Mouse (Mus musculus): ENCODE measurements around the gene Rps15.

Rps15 gene

DNA sequence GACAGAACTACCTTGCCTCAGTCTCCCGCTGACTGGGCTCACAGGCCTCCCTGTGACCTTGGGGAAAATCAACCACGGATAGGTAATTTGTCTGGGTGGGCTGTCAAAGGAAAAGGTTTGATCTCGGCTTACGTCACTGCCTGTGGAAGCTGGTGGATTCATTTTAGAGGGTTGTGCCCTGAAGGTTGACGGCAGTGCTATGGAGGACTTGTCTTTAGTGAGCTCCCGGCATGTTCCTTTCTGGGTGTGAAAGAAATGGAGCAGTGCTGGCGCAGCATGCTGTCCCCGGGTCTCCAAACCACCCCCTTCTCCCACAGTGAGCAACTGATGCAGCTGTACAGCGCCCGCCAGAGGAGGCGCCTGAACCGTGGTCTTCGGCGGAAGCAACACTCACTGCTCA is 1.1 kb downstream of the Rps15 start:
- no peak for DNase-seq

DNA sequence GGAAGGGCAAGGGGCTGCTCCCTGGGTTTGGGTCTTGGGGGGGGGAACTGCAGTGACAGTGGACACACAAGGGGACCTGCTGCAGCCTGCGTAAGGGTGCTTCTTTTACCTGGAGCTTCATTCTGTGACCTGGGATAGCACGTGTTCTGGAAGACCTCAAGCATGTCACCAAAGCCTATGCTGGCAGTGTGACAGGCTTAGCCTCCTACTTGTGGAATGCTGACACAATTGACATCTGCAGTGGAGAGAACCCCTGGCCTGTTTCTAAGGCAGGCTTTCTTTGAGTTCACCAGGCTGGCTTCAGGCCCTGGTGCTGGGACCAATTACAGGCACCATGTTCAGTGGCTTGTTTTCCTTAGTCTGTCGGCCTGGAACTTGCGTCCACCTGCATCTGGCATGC is 2.1 kb downstream of the Rps15 start:
- DNase-seq, result no peak

DNA sequence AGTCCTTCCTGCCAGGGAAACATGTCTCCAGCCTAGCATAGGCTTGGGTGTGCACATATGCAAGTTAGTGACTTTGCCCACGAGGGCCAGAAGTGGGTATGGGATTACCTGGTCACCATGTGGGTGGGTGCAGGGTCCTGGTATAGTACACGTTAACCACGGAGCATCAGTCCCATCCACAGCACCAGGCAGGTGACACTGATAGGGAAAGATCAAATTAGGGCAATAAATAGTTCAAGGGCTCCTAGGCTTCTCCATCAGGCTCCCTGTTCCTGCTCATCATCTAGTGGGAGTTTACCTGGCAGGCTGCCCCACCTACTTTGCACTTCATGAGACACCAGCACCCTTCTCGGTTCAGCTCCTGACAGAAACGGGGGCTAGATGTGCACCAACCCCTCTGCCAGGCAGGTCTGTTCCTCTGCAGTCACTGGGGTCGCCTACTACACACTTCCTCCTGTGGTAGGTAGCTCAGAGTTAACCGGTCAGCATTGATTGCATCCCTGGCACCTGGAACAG is 2.6 kb downstream of the Rps15 start:
- DNase-seq, result peak in 1 of 2 experiments; percentile 52

DNA sequence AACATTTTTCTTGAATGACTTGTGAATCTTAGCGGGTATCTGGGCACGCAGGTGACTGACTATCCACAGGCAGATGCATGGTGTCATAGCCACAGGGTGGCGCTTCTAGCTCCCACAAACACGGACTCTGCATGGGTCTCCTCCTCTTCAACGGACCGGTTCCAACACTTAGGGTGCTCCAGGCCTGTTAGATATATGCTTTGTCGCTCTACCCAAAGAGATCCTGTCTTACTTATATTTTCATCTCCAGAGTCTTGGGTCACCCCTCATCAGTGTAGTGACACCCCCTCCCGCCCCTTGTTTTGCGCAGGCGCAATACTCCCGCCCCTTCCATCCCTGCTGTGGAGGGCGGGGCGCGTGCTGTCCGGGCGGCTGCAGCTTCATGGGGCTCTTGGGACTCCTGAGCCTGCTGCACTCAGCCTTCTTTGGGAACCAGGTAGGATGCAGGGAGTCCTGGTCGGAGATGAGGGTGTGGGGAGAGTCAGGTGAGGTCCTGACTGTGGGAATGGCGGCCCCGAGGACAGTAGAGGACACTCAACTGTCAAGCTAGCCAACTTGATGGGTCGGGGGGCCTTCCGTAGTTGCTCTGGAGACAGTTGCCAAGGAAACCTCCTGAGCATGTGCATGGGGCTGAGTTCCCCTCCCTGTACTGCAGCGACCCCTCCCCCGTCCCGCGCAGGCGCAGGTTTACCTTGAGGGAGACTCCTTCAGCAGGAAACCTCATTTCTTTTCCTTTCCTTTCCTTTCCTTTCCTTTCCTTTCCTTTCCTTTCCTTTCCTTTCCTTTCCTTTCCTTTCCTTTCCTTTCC is 3.6 kb downstream of the Rps15 start, which contains the start of gene Apc2:
Apc2 (plus strand) TSS at position 360 of the 808 bp plus-strand sequence.
- DNase-seq, result peak; percentile 83 to 85

DNA sequence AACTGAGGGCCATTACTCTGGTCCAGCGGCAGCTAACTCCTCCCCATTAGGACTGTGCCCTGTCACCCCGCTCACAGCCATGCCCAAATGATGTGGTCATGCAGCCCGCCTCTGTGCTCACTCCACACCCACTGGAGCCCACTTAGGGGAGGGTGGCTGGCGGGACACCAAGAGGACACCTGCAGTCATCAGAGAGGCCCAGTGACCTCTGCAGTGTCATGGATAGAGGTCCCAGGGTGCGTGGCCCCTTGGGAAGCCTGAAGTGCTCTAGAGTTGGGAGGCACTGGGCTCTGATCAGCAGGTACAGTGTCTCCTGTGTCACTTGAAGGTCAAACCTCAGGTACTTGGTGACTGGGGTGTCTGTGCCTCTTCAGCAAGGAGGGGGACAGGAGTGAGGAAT is 4.6 kb downstream of the Rps15 start:
- peak in 1 of 2 experiments; percentile 54 for DNase-seq

DNA sequence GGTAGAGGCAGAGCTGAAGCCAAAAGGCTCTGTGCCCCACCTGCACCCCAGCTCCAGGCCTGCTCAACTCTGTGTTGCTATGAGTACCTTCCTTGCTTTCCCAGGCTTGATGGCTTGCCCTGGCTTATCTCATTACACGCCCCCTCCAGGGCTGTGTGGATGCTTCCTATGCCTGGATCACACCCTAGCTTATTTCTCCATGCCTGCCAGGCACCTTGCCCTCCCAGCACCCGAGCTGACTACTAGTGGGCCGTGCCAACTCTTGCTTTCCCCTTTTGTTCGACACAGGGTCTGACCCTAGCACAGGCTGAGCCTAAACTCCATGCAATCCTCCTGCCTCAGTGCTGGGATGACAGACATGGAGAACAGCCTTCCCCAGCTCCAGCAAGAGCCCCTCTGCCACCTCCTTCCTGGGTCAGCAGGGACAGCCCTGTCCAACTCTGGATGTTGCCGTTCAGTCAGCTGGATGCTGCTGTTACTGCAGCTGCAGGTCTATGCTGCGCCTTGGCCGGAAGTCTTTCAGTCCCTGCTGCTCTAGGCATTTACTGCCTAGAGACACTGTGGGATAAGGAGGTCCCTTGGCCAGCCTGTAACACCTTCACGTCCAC is 5.4 kb downstream of the Rps15 start:
- DNase-seq, result peak in 1 of 2 experiments; percentile 55

DNA sequence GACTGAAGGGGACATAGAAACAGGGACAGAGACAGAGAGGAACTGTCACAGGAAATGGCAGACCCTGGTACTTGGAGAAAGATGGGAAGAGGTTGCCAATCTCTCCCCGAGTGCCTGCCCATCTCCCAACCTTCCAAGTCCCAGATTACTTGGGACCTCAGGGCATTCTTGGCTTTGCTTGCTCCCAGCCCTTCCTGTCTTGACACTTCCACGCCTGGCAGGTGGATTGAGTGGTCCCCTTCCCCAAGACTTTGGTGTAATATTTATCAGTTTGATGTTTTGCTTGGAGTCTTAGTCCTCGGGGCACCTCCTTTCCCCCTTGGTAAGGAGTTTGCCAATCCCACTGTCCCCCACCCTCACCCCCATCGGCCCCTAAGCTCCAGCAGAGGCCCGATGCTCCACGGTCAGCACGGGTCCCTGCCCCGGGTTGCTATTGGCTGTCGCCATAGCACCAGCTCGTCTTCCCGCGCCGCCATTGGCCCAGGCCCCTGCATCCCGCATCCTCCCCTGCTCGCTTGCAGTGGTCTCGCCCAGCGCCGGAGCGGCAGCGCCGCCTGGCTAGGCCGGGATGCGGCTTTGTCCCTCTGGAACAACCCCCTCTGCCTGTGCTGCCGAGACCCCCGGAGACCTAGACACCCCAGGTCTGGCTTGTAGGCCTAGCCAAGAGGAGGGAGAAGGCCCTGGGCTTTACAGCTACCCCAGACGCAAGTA is 6.5 kb downstream of the Rps15 start:
- peak; percentile 97 for DNase-seq

DNA sequence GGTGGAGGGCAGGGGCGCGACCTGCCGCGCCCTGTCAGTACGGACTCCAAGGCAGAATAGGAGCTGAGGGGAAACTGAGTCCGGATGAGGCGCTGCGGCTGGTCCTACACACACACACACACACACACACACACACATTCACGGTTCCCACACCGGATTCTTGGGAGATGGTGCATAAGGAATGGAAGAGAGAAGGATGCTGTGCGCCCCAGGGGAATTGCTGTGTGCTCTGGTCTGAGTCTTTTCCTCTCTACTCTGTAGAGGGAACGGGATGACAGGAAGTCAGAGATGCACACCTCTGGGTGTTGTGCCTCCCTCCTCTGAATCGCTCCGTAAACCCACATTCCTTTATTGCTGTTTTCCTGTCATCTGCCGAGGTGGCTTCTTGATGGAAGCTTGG is 7.0 kb downstream of the Rps15 start:
- DNase-seq, result peak in 1 of 2 experiments; percentile 70

DNA sequence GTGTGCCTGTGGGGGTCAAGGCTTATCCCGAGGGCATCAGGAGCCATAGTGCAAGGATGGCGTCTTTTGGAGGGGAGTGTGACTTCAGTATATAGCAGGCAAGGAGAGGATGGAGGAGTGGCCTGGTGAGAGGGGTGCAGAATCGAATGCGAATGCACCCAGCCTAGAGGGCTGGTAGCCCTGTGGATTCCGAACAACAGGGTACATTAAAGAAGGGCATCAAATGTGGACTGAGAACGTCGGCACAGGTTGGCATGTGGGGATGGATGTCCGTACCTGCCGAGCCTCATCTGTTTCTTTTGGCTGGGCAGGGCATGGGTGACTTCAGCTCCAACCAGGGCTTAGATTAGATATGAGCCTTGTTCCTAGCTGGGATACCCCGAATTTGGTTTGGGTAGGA is 7.6 kb downstream of the Rps15 start:
- peak in 1 of 2 experiments; percentile 46 for DNase-seq

DNA sequence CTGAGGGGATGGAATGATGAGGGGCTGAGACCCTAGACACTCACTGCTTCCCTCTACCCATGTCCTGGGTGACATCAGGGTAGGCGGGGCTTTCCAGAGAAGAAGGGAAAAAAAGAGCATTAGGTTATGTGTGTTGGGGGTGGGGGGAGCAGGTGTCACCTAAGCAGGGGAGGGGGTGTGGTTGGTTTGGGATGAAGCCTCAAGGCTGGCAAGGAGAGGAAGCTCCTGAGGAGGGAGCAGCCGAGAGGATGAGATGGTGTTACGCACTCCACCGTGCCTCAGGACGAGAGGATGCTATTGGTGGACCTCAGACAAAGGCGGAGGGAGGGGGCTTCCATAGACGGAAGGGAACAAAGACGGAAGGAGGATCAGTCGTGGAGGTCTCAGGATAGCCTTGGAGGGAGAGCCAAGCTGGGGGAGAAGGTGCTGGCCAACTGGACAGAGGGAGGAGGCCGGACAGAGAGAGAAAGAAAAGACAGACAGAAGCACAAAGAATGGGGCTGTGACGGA is 8.5 kb downstream of the Rps15 start:
- peak; percentile 80 to 84 for DNase-seq

DNA sequence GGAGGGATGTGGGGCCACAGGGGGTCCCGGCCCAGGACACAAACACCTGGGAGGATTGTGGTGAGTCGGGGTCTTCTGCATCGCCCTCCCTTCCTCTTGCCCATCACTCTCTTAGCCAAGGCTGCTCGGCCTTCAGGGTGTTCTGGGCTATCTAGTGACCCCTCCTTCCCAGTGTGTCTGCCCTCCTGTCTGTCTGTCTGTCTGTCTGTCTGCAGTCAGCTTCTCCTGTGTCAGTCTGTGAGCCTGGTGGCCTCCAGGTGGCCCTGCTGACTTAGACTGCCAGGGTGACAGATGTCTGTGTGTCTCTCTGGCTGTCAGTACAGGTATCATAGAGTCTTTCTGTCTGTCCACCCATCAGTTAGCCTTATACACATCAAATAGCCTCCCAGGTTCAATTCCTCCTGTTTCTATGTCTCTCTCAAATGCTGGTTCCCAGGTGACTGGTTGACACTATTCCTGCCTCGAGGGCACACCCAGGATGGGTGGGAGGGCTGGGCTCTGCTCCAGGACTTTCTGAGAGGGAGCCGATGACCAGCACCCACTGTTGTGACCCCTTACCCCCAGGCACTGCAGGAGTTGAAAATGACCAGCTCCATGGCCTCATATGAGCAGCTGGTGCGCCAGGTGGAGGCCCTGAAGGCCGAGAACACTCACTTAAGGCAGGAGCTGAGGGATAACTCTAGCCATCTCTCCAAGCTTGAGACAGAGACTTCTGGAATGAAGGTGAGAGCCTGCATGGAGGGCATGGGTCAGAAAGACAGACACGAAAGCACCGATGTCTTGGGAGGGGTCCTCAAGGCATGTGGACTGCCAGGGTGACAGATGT is 9.2 kb downstream of the Rps15 start:
- DNase-seq, result peak in 1 of 2 experiments; percentile 59

DNA sequence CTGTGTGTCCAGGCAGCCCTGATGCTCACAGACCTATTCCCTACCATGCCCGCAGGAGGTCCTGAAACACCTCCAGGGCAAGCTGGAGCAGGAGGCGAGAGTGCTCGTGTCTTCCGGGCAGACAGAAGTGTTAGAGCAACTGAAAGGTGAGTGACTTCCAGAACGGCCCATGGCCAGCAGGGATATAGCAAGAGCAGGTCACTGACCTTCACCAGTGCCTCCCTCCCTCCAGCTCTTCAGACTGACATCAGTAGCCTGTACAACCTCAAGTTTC is 9.8 kb downstream of the Rps15 start:
- DNase-seq, result peak in 1 of 2 experiments; percentile 57

DNA sequence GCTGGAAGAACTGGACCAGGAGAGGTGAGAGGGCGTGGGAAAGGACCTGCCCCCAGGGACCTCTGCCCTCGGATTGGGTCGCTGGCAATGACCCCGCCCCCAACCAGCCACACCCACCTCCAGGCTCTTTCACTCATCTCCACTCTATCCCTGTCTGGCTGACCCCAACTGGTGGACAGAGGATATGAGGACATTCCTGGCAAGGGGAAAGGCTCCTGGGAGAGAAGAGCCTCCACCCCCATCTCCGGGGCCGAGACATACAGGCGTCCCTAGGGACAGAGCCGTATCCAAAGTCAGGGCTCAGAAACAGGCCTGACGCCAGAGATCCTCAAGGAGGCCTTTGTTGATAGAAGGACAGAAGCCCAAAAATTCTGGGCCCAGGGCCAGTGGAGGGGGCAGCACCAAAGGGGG is 10.2 kb downstream of the Rps15 start:
- DNase-seq, result peak; percentile 67 to 77

DNA sequence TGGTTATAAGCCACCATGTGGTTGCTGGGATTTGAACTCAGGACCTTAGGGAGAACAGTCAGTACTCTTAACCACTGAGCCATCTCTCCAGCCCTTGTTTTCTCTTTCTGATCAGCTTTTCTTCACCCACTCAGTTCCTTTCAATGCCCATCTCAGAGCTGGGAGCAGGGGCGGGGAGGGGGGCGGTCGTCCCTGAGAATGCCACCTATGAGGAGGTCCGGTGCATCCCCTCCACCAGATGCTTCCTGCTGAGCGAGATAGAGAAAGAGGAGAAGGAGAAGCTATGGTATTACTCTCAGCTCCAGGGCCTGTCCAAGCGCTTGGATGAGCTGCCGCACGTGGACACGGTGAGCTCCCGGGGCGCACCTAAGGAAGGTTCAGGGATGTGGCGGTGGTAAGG is 12.2 kb downstream of the Rps15 start:
- DNase-seq, result no peak

DNA sequence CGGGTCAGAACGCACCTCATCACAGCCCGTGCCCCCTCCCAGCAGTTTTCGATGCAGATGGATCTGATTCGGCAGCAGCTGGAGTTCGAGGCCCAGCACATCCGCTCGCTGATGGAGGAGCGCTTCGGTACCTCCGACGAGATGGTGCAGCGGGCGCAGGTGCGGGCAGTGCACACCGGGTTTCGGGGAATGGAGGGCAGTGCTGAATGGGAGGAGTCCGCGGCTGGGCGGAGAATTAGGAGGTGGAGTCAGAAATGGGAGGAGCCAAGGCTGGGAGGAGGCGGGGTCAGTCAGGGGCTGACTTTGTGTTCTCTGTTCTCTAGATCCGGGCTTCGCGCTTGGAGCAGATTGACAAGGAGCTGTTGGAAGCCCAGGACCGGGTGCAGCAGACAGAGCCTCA is 12.6 kb downstream of the Rps15 start:
- DNase-seq, result peak in 1 of 2 experiments; percentile 47

DNA sequence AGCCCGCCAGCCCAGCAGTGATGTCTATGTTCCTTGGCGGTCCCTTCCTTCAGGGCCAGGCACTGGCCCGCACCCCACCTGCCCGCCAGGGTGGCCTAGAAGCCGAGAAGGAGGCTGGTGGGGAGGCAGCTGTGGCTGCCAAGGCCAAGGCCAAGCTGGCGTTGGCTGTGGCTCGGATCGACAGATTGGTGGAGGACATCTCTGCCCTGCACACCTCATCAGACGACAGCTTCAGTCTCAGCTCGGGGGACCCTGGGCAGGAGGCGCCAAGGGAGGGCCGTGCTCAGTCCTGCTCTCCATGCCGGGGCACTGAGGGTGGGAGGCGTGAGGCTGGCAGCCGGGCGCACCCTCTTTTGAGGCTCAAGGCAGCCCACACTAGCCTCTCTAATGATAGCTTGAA is 19.3 kb downstream of the Rps15 start:
- DNase-seq, result peak; percentile 66

DNA sequence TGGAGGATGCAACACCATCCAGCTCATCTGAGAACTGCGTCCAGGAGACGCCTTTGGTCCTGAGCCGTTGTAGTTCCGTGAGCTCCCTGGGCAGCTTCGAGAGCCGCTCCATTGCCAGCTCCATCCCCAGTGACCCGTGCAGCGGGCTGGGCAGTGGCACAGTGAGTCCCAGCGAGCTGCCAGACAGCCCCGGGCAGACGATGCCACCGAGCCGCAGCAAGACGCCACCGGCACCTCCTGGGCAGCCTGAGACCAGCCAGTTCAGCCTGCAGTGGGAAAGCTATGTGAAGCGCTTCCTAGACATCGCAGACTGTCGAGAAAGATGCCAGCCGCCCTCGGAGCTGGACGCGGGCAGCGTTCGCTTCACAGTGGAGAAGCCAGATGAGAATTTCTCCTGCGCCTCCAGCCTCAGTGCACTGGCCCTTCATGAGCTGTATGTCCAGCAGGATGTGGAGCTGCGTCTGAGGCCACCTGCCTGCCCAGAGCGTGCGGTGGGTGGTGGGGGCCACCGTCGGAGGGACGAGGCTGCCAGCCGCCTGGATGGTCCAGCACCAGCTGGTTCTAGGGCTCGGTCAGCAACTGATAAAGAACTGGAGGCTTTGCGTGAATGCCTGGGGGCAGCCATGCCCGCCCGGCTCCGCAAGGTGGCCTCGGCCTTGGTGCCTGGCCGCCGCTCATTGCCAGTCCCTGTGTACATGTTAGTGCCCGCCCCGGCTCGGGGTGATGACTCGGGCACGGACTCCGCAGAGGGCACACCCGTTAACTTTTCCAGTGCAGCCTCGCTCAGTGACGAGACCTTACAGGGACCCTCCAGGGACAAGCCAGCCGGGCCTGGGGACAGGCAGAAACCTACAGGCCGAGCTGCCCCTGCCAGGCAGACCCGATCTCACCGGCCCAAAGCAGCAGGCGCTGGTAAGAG is 20.6 kb downstream of the Rps15 start:
- peak; percentile 56 to 58 for DNase-seq

DNA sequence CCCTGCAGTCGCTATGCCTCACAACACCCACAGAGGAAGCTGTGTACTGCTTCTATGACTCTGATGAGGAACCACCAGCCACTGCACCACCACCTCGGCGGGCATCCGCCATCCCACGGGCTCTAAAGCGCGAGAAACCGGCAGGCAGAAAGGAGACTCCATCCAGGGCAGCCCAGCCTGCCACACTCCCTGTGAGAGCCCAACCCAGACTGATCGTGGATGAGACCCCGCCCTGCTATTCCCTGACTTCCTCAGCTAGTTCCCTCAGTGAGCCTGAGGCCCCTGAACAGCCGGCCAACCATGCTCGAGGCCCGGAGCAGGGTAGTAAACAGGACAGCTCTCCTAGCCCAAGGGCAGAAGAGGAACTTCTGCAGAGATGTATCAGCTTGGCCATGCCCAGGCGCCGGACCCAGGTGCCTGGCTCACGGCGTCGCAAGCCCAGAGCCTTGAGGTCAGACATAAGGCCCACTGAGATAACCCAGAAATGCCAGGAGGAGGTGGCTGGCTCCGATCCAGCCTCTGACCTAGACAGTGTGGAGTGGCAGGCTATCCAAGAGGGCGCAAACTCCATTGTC is 21.5 kb downstream of the Rps15 start:
- peak; percentile 67 to 75 for DNase-seq

DNA sequence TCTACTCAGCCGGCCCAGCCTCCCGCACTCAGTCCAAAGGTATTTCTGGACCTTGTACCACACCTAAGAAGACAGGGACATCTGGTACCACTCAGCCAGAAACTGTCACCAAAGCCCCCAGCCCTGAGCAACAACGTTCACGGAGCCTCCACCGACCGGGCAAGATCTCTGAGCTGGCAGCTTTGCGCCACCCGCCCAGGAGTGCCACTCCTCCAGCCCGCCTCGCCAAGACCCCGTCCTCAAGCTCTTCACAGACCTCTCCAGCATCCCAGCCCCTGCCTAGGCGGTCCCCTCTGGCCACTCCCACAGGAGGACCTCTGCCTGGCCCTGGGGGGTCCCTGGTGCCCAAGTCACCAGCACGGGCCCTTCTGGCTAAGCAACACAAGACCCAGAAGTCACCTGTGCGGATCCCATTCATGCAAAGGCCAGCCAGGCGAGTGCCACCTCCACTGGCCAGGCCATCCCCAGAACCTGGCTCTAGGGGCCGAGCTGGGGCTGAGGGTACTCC is 22.3 kb downstream of the Rps15 start:
- peak; percentile 40 for DNase-seq

DNA sequence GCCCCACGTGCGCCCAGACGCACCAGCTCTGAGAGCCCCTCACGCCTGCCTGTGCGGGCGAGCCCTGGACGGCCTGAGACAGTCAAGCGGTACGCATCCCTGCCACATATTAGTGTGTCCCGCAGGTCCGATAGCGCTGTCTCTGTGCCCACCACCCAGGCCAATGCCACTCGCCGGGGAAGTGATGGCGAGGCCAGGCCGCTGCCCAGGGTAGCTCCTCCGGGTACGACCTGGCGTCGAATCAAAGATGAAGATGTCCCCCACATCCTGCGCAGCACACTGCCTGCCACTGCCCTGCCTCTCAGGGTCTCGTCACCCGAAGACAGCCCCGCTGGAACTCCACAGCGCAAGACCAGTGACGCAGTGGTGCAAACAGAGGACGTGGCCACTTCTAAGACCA is 23.1 kb downstream of the Rps15 start:
- DNase-seq, result peak; percentile 28 to 35

DNA sequence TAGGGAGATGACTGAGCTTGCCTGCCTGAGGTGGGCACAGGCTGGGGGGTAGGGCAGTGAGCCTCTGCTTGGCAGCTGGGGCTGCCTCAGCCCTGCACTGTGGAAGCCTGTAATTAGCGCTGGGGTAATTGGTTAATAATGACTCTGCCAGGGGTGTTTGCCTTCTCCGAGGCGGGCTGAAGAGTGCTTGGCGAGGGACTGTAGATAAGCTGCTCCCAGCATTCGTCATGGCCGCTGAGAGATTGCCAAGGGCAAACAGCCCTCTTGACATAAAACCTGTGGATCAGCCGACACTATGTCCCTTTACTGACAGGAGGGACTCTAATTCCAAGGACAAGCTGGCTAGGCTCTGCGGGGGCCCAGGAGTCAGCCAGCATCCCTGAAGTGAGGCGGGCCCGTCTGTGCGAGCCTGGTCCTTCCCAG is 24.1 kb downstream of the Rps15 start:
- DNase-seq, result peak; percentile 45 to 68

Data from cerebellum, postnatal 14 days (tissue).